Mouse (Mus musculus): ENCODE data around the gene Capn15.

DNA sequence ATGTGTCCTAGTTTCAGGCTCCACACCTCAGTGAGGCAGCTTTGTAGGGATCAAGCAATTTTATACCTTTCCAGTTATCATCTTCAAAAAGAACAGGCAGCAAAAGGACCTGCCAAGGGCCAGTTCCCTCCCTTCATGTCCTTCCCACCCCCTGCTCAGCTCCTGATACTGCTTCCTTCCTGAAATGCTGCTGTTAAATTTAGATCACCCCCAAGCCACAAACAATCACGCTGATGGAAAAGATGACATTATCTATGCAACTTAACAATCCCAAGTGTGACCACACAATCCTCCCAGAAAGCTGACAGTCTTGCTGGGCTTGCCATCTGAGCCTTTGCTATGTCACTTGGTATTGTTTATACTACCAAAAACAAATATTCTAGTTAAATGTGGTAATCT lies 71.7 kb downstream of the Capn15 start:
- TF ChIP-seq CTCF (conservative IDR thresholded peaks at IDR 0.05; ENCODE audit: low read length) (no peak), POU5F1 (IDR thresholded peaks at IDR 0.05; ENCODE audit: borderline replicate concordance, low read length) (no peak), NANOG (IDR thresholded peaks at IDR 0.05; ENCODE audit: borderline replicate concordance, low read length) (no peak)

Data from E14TG2a.4 (cell line).